Mouse (Mus musculus) intestine, embryonic 14.5 days (tissue): ENCODE measurements around the gene Olfr1095. TPM values are rescaled to one million over a fixed set of nuclear protein-coding genes. Genes with fewer than 3 reads are reported as not detected.

Experiments
- ATAC-seq: fragments of 200-750 bp; cut with Nextera tagmentation; replicated peaks from 2 replicates; pipeline ENCODE4 v1.8.0; 2017; ENCODE audit warnings: low read depth, moderate number of reproducible peaks, moderate TSS enrichment, moderate library complexity; ENCODE audit not compliant: low FRiP score, low TSS enrichment
- DNase-seq: peaks from one replicate; pipeline ENCODE4 v3.0.0-alpha.2; 2018; ENCODE audit warnings: low spot score
- H3K27ac ChIP-seq: fragments of 300-500 bp; sonication (generic); 2 replicates; pipeline ENCODE4 v1.5.1; 2014; ENCODE audit warnings: low read depth, mild to moderate bottlenecking, control low read depth
- H3K27me3 ChIP-seq: fragments of 300-500 bp; sonication (generic); replicated peaks from 2 replicates; pipeline ENCODE4 v1.6.1; 2014; ENCODE audit warnings: low read length, control low read depth; ENCODE audit not compliant: control insufficient read depth, insufficient read depth
- H3K36me3 ChIP-seq: fragments of 300-500 bp; sonication (generic); 2 replicates; pipeline ENCODE4 v1.6.1; 2014; ENCODE audit warnings: low read length, control low read depth; ENCODE audit not compliant: control insufficient read depth, insufficient read depth
- H3K4me1 ChIP-seq: fragments of 300-500 bp; sonication (generic); replicated peaks from 2 replicates; pipeline ENCODE4 v1.6.1; 2014; ENCODE audit warnings: low read length, control low read depth, mixed read lengths; ENCODE audit not compliant: control insufficient read depth, insufficient read depth
- H3K4me2 ChIP-seq: fragments of 300-500 bp; sonication (generic); 2 replicates; pipeline ENCODE4 v1.6.1; 2014; ENCODE audit warnings: low read length
- H3K4me3 ChIP-seq: fragments of 300-500 bp; sonication (generic); 2 replicates; pipeline ENCODE4 v1.5.1; 2014; ENCODE audit warnings: low read depth, low read length, control low read depth, mixed read lengths
- H3K9ac ChIP-seq: fragments of 300-500 bp; sonication (generic); 2 replicates; pipeline ENCODE4 v1.6.1; 2014; ENCODE audit warnings: mild to moderate bottlenecking, low read length
- H3K9me3 ChIP-seq: fragments of 300-500 bp; sonication (generic); 2 replicates; pipeline ENCODE4 v1.6.1; 2016; ENCODE audit warnings: low read length, control low read depth; ENCODE audit not compliant: control insufficient read depth
- WGBS: fragments of 180-500 bp; shearing (Covaris S2); extraction: QIAGEN DNeasy Blood & Tissue Kit; methylation state at CpG from one replicate; pipeline ENCODE4 v1.1.7; 2014; 5-methylcytosine and 5-hydroxymethylcytosine counted together
- polyA plus RNA-seq: library from polyadenylated mRNA; unstranded; fragments of >200 nt; fragmentation: Nextera tagmentation; extraction: Ambion mirVana; gene quantifications from 2 replicates; pipeline ENCODE4 v1.2.1, GENCODE M21; 2014

Gene Olfr1095
- not detected in 2 replicates for polyA plus RNA-seq

- no peak within 1 kb of the TSS for H3K27ac ChIP-seq
- no peak for ATAC-seq
- 91% methylated on average over 3 of the region's 3 CpGs for WGBS
- DNase-seq, result no peak
- no peak within 1 kb of the TSS for H3K4me3 ChIP-seq
- H3K27me3 ChIP-seq, result no peaks in the 10 kb centered on the region
- H3K36me3 ChIP-seq, result no peaks in the 10 kb centered on the region
- no peak within 1 kb of the TSS for H3K9ac ChIP-seq
- no peaks in the 10 kb centered on the region for H3K9me3 ChIP-seq
- no peaks in the 10 kb centered on the region for H3K4me1 ChIP-seq
- no peak within 1 kb of the TSS for H3K4me2 ChIP-seq
These were observed at the start of gene Olfr1095 for GRCm38 (mm10) chr2:86851596-86851995. Gene Olfr1095, minus strand, starts transcription at chr2:86851696.

- H3K4me2 ChIP-seq, result no peak within 1 kb of the TSS
- 91% methylated on average over 1 of the region's 1 CpGs for WGBS
- no peak within 1 kb of the TSS for H3K9ac ChIP-seq
- no peaks in the 10 kb centered on the region for H3K4me1 ChIP-seq
- DNase-seq (no peak), ATAC-seq (no peak)
- no peak within 1 kb of the TSS for H3K27ac ChIP-seq
- no peaks in the 10 kb centered on the region for H3K36me3 ChIP-seq
- no peak within 1 kb of the TSS for H3K4me3 ChIP-seq
- H3K9me3 ChIP-seq, result no peaks in the 10 kb centered on the region
- no peaks in the 10 kb centered on the region for H3K27me3 ChIP-seq
These were observed 40.6 kb upstream of the Olfr1095 start, which contains the start of gene Olfr1097 for GRCm38 (mm10) chr2:86892116-86892515. Gene Olfr1097, minus strand, starts transcription at chr2:86892216.

- no peaks in the 10 kb centered on the region for H3K9me3 ChIP-seq
- no peak within 1 kb of the TSS for H3K27ac ChIP-seq
- no peak within 1 kb of the TSS for H3K4me3 ChIP-seq
- H3K9ac ChIP-seq, result no peak within 1 kb of the TSS
- no peak for ATAC-seq
- H3K27me3 ChIP-seq, result no peaks in the 10 kb centered on the region
- no peak within 1 kb of the TSS for H3K4me2 ChIP-seq
- DNase-seq, result no peak
- H3K4me1 ChIP-seq, result no peaks in the 10 kb centered on the region
- 51% methylated on average over 1 of the region's 1 CpGs for WGBS
- no peaks in the 10 kb centered on the region for H3K36me3 ChIP-seq
These were observed 23.2 kb upstream of the Olfr1095 start, which contains the start of gene Gm13723 for GRCm38 (mm10) chr2:86874702-86875101. Gene Gm13723, minus strand, starts transcription at chr2:86874802.

GRCm38 (mm10) chr2:86824363-86824762 lies 27.1 kb downstream of the Olfr1095 start, which contains the start of gene Olfr1094:
Gene Olfr1094, plus strand, starts transcription at chr2:86824663.
- H3K9ac ChIP-seq, result no peak within 1 kb of the TSS
- no peaks in the 10 kb centered on the region for H3K27me3 ChIP-seq
- H3K9me3 ChIP-seq, result no peaks in the 10 kb centered on the region
- H3K4me1 ChIP-seq, result no peaks in the 10 kb centered on the region
- H3K4me3 ChIP-seq, result no peak within 1 kb of the TSS
- no peaks in the 10 kb centered on the region for H3K36me3 ChIP-seq
- DNase-seq (no peak), ATAC-seq (no peak)
- H3K4me2 ChIP-seq, result no peak within 1 kb of the TSS
- H3K27ac ChIP-seq, result no peak within 1 kb of the TSS

GRCm38 (mm10) chr2:86809918-86810317 lies 41.6 kb downstream of the Olfr1095 start, which contains the start of gene Olfr141:
Gene Olfr141, minus strand, starts transcription at chr2:86810018.
- Histone ChIP-seq H3K36me3 (no peaks in the 10 kb centered on the region), H3K4me1 (no peaks in the 10 kb centered on the region), H3K27ac (no peak within 1 kb of the TSS), H3K4me2 (no peak within 1 kb of the TSS), H3K4me3 (no peak within 1 kb of the TSS), H3K9ac (no peak within 1 kb of the TSS), H3K9me3 (no peaks in the 10 kb centered on the region), H3K27me3 (no peaks in the 10 kb centered on the region)
- no peak for DNase-seq
- ATAC-seq, result no peak

Other genes starting within 250 kb of the Olfr1095 start
- not detected in 2 replicates for gene Olfr1084, start 212.0 kb downstream of the Olfr1095 start, polyA plus RNA-seq
- not detected in 2 replicates for gene Olfr1085, start 189.7 kb downstream of the Olfr1095 start, polyA plus RNA-seq
- gene Olfr1086, start 171.6 kb downstream of the Olfr1095 start, polyA plus RNA-seq, result not detected in 2 replicates
- not detected in 2 replicates for gene Olfr1087, start 153.3 kb downstream of the Olfr1095 start, polyA plus RNA-seq
- not detected in 2 replicates for gene Olfr1089, start 118.0 kb downstream of the Olfr1095 start, polyA plus RNA-seq
- gene Olfr1090, start 92.7 kb downstream of the Olfr1095 start, polyA plus RNA-seq, result not detected in 2 replicates
- gene Olfr1093, start 69.2 kb downstream of the Olfr1095 start, polyA plus RNA-seq, result not detected in 2 replicates
- not detected in 2 replicates for gene Olfr141, start 41.7 kb downstream of the Olfr1095 start, polyA plus RNA-seq
- not detected in 2 replicates for gene Olfr1094, start 27.0 kb downstream of the Olfr1095 start, polyA plus RNA-seq
- gene Gm13723, start 23.1 kb upstream of the Olfr1095 start, polyA plus RNA-seq, result not detected in 2 replicates
- not detected in 2 replicates for gene Olfr1097, start 40.5 kb upstream of the Olfr1095 start, polyA plus RNA-seq
- not detected in 2 replicates for gene Olfr1098, start 72.8 kb upstream of the Olfr1095 start, polyA plus RNA-seq
- not detected in 2 replicates for gene Olfr1099, start 109.0 kb upstream of the Olfr1095 start, polyA plus RNA-seq
- not detected in 2 replicates for gene Olfr1100, start 128.3 kb upstream of the Olfr1095 start, polyA plus RNA-seq
- not detected in 2 replicates for gene Olfr1101, start 139.5 kb upstream of the Olfr1095 start, polyA plus RNA-seq
- not detected in 2 replicates for gene Olfr1102, start 146.7 kb upstream of the Olfr1095 start, polyA plus RNA-seq
- gene Olfr1104, start 175.4 kb upstream of the Olfr1095 start, polyA plus RNA-seq, result not detected in 2 replicates
- gene Olfr1105, start 184.8 kb upstream of the Olfr1095 start, polyA plus RNA-seq, result not detected in 2 replicates
- not detected in 2 replicates for gene Olfr1106, start 200.6 kb upstream of the Olfr1095 start, polyA plus RNA-seq
- gene Olfr1107, start 224.1 kb upstream of the Olfr1095 start, polyA plus RNA-seq, result not detected in 2 replicates
- gene Olfr1109, start 244.3 kb upstream of the Olfr1095 start, polyA plus RNA-seq, result not detected in 2 replicates